Mouse (Mus musculus) erythroblast, adult 5-6 weeks (primary cell): ENCODE results near the gene Atxn10. TPM values are rescaled to one million over a fixed set of nuclear protein-coding genes. Genes with fewer than 3 reads are reported as not detected.
A peak's percentile ranks its signal among the peaks of the same experiment; 100 is the strongest.
"Not testable (repeated sequence)": the region's sequence is repeated elsewhere in the genome, so short reads cannot be mapped to it uniquely, and the experiment has no call there.

ENCODE experiments used
- ATAC-seq: replicated peaks from 2 replicates; pipeline ENCODE4 v1.8.0; 2016; ENCODE audit warnings: moderate number of reproducible peaks, mild to moderate bottlenecking, moderate TSS enrichment, inconsistent platforms; ENCODE audit not compliant: poor library complexity, low FRiP score, severe bottlenecking
- total RNA-seq, 2 experiments: library from RNA; stranded (forward) in 1 of 2; stranded (reverse) in 1 of 2; fragments of 150-400 nt in 1 of 2; fragments of 200-764, 138-1000 nt in 1 of 2; gene quantifications; 2 replicates each; pipeline versions ENCODE4 v1.2.3 to v1.2.4; 2015 to 2017; ENCODE audit warnings: low replicate concordance in 2 of 2

The Atxn10 gene
- total RNA-seq (2015; ENCODE audit: low replicate concordance) (35.0 and 42.4 TPM in 2 replicates), total RNA-seq (2017; ENCODE audit: low replicate concordance) (20.1 and 22.3 TPM in 2 replicates)

- no peak for ATAC-seq
Measured at GRCm38 (mm10) chr15:85335671-85336300, at the start of gene Atxn10. TSS of gene Atxn10 (plus strand) at chr15:85336245.

GRCm38 (mm10) chr15:85294632-85295031 lies 41.4 kb upstream of the Atxn10 start:
- no peak for ATAC-seq

- ATAC-seq, result no peak
Measured at GRCm38 (mm10) chr15:85295544-85295943, 40.5 kb upstream of the Atxn10 start.

- ATAC-seq, result no peak
Measured at GRCm38 (mm10) chr15:85295977-85296376, 40.1 kb upstream of the Atxn10 start.

- no peak for ATAC-seq
Measured at GRCm38 (mm10) chr15:85296538-85296937, 39.5 kb upstream of the Atxn10 start.

- ATAC-seq, result no peak
Measured at GRCm38 (mm10) chr15:85298167-85298781, 37.8 kb upstream of the Atxn10 start.

- no peak for ATAC-seq
Measured at GRCm38 (mm10) chr15:85298946-85299345, 37.1 kb upstream of the Atxn10 start.

GRCm38 (mm10) chr15:85303241-85303640 lies 32.8 kb upstream of the Atxn10 start:
- ATAC-seq, result no peak

GRCm38 (mm10) chr15:85303976-85304375 lies 32.1 kb upstream of the Atxn10 start:
- ATAC-seq, result no peak

GRCm38 (mm10) chr15:85307061-85307660 lies 28.9 kb upstream of the Atxn10 start:
- ATAC-seq, result no peak

- ATAC-seq, result no peak
Measured at GRCm38 (mm10) chr15:85311058-85311657, 24.9 kb upstream of the Atxn10 start.

GRCm38 (mm10) chr15:85315378-85316025 lies 20.5 kb upstream of the Atxn10 start:
- 0 out of 2 replicates have a peak, but pooled peaks have one; percentile 58 for ATAC-seq

- no peak for ATAC-seq
Measured at GRCm38 (mm10) chr15:85316342-85317140, 19.5 kb upstream of the Atxn10 start.

- no peak for ATAC-seq
Measured at GRCm38 (mm10) chr15:85319924-85320668, 15.9 kb upstream of the Atxn10 start.

GRCm38 (mm10) chr15:85323214-85323613 lies 12.8 kb upstream of the Atxn10 start:
- no peak for ATAC-seq

GRCm38 (mm10) chr15:85324426-85324825 lies 11.6 kb upstream of the Atxn10 start:
- no peak for ATAC-seq

GRCm38 (mm10) chr15:85327808-85328207 lies 8.2 kb upstream of the Atxn10 start:
- ATAC-seq, result no peak

- not testable (repeated sequence) for ATAC-seq
Measured at GRCm38 (mm10) chr15:85328455-85328854, 7.6 kb upstream of the Atxn10 start.

GRCm38 (mm10) chr15:85329096-85329495 lies 6.9 kb upstream of the Atxn10 start:
- no peak for ATAC-seq
